Mouse (Mus musculus) liver, embryonic 13.5 days (tissue): Measurements from ENCODE around the gene Sphkap. TPM values are rescaled to one million over a fixed set of nuclear protein-coding genes. Genes with fewer than 3 reads are reported as not detected.

Experiments used
- polyA plus RNA-seq: library from polyadenylated mRNA; unstranded; fragments of >200 nt; fragmentation: Nextera tagmentation; extraction: Ambion mirVana; gene quantifications from 2 replicates; pipeline ENCODE4 v1.2.1, GENCODE M21; 2015

Gene Sphkap
- polyA plus RNA-seq, 1 experiment from 2014 or later = 0.05 TPM

Other genes starting within 250 kb of the Sphkap start
- not detected in 2 replicates for gene Daw1, start 248.4 kb downstream of the Sphkap start, polyA plus RNA-seq